Mouse (Mus musculus) small intestine, adult 10 weeks (tissue): Measurements from ENCODE around the gene Upf2. TPM values are rescaled to one million over a fixed set of nuclear protein-coding genes. Genes with fewer than 3 reads are reported as not detected.

Experiments used
- polyA plus RNA-seq: library from polyadenylated mRNA; stranded (reverse); fragments of 350-450 nt; fragmentation: Illumina TruSeq; extraction: RNeasy Lipid Tissue Mini Kit (QIAGEN cat#74804); gene quantifications from one replicate; pipeline ENCODE4 v1.2.3, GENCODE M21; 2014; ENCODE audit warnings: low replicate concordance

The Upf2 gene
- 59.1 TPM for polyA plus RNA-seq

DNA sequence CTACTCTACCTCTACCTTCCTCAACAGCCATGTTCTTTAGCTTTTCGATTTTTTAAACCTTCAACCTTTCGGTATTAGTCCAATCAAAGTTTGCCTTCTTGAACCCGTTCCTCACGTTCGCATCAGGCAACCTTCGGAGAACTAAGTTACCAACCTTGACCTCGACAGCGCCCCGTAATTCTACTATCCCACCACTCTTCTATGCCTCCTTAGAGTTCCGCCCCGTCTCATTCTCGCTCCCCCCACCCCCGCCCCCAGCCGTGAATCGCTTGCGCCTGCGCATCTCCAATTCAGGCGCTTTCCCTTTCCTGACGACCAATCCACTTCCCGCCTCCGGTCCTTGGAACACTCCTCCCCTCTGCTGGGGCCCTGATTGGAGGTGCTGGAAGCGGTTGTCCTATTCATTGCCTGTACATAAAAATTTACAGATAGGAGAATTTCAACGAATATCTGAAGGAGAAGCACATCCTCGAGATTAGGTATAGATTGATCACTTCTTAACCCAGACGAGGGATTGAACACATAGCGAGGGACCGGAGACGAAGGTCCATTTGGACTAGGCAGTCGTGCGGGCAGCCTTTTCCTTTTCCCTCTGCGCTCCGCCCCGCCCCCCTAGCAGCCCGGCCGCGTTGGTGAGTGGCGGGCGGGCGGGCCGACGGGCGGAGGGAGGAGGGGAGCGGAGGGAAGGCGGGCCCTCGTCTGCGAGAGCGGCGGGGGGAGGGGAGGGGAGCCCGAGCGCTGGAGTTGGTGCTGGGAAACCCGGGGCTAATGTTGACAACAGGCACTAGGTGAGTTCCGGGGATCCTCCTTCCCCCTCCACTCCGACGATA is at the start of gene Upf2:
Gene Upf2, plus strand, starts transcription at position 704 of the 830 bp plus-strand sequence.

GRCm38 (mm10) chr2:5942416-5943032 is 8.7 kb upstream of the Upf2 start, which contains the start of gene Dhtkd1:
Gene Dhtkd1 (minus strand): TSS chr2:5942792.

Other genes with a start within 250 kb of the Upf2 start
- 27.5 TPM for gene Camk1d, start 237.0 kb upstream of the Upf2 start, polyA plus RNA-seq
- gene Nudt5, start 106.5 kb upstream of the Upf2 start, polyA plus RNA-seq = 143 TPM
- 235 TPM for gene Cdc123, start 106.3 kb upstream of the Upf2 start, polyA plus RNA-seq
- not detected for gene Gm13199, start 88.5 kb upstream of the Upf2 start, polyA plus RNA-seq
- 47.0 TPM for gene Sec61a2, start 56.0 kb upstream of the Upf2 start, polyA plus RNA-seq
- gene Dhtkd1, start 8.7 kb upstream of the Upf2 start, polyA plus RNA-seq = 0.74 TPM
- 1.4 TPM for gene Proser2, start 178.7 kb downstream of the Upf2 start, polyA plus RNA-seq